Mouse (Mus musculus): ENCODE results near the gene Klf12. TPM values are rescaled to one million over a fixed set of nuclear protein-coding genes. Genes with fewer than 3 reads are reported as not detected.

The Klf12 gene
- polyA plus RNA-seq (2012; rRNA removed; ENCODE audit: low replicate concordance): 1.6 and 4.9 TPM in 2 replicates

DNA sequence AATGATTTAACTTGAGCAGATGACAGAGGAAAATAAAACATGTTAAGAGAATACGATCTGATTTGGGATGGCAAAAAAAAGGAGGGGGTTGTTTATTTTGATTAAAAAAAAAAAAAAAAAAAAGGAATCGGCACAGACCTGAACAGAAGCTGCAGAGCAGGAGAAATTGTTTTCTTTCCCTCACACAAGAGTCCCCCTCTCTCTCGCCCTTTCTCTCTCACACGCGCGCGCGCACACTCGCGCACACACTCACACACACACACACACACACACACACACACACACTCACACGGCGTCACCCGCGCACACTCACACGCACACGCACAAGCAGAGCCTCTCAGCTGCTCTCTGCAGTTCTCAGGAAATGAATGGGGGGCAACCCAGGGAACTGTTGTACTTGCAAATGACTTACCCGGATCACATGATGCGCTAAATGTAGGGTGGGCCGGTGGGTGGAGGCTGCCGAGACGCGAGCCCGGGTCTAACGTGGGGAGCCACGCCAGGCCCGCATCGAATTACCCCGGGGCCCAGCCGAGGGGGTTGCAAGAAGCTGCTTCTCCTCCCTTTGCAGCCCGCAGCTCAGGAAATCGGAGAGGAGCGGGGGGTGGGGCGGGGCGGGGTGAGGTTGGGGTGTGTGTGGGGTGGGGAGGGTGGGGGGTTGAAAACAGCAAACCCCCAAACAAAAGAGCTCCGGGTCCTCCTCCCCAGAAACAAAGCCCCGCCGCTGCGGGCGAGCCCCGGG, at the start of gene Klf12:
Gene Klf12, minus strand, starts transcription at position 561 of the 742 bp plus-strand sequence.

Measured in subcutaneous adipose tissue, adult 2 months (tissue).